Mouse (Mus musculus) kidney, postnatal 4 days (tissue): Measurements from ENCODE around the gene Nfe2.
A peak's percentile ranks its signal among the peaks of the same experiment; 100 is the strongest.

ENCODE experiments used
- DNase-seq, 2 experiments: peaks; one replicate each; pipeline ENCODE4 v3.0.0; 2021; ENCODE audit warnings: mixed read lengths in 2 of 2

The Nfe2 gene

GRCm38 (mm10) chr15:103214149-103214548, 44.1 kb downstream of the Nfe2 start:
- DNase-seq, result no peak

- DNase-seq, result no peak
Measured at GRCm38 (mm10) chr15:103205156-103205555, 53.0 kb downstream of the Nfe2 start.

- DNase-seq, result peak; percentile 83 to 87
Measured at GRCm38 (mm10) chr15:103202088-103202793, 56.0 kb downstream of the Nfe2 start.
